Mouse (Mus musculus) brain, embryonic 14.5 days (tissue): ENCODE measurements around the gene Pofut2.

Source experiments
- CTCF ChIP-seq: fragments of 200-500 bp; IDR thresholded peaks from 2 replicates; pipeline ENCODE4 v1.5.1; 2012; ENCODE audit warnings: inconsistent platforms, mild to moderate bottlenecking, moderate library complexity, borderline replicate concordance; ENCODE audit not compliant: insufficient read depth, insufficient read length; ENCODE audit errors: extremely low read depth
- POLR2A ChIP-seq: fragments of 200-500 bp; IDR thresholded peaks from 2 replicates; pipeline ENCODE4 v1.6.1; 2012; ENCODE audit warnings: mild to moderate bottlenecking, inconsistent platforms, borderline replicate concordance; ENCODE audit not compliant: poor library complexity, insufficient read depth, insufficient read length, severe bottlenecking; ENCODE audit errors: extremely low read depth

DNA sequence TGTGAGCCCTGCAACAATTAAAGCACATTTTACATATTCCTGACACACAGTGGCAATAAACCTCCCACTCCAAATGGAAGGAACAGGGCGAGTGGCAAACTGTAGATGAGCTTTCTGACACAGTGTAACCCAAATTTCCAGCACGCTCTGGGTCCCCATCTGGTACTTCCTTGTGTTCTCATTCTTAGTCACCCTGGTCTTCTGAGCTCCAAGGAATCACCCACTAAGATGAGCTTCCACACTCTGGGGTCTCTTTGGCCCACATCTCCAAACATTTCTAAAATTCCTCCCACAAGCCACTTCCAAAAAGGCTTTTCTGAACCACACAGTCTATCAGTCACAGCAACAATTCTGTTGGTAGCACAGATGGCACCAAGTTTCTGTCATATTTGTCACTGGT is 56.7 kb downstream of the Pofut2 start:
- TF ChIP-seq CTCF (no peak), POLR2A (no peak)
